Mouse (Mus musculus) G1E (cell line): ENCODE results near the gene Prrt2.

Experiments used
- CTCF ChIP-seq: IDR thresholded peaks from 2 replicates; pipeline ENCODE4 v1.5.1; 2012; ENCODE audit warnings: low read depth, low read length, inconsistent platforms, mixed read lengths
- GATA1 ChIP-seq: IDR thresholded peaks from 2 replicates; pipeline ENCODE4 v1.6.1; 2012; ENCODE audit warnings: borderline replicate concordance, low read length, inconsistent platforms, mixed read lengths
- GATA2 ChIP-seq: IDR thresholded peaks from 2 replicates; pipeline ENCODE4 v1.6.1; 2012; ENCODE audit warnings: low read depth, low read length, inconsistent platforms, borderline replicate concordance
- TAL1 ChIP-seq: conservative IDR thresholded peaks from 2 replicates; pipeline ENCODE4 v1.6.1; 2012; ENCODE audit warnings: low read depth, low read length, inconsistent platforms, mixed read lengths

GRCm38 (mm10) chr7:127030172-127030571 lies 9.2 kb upstream of the Prrt2 start:
- no peak for TF ChIP-seq CTCF
- TF ChIP-seq GATA1, result no peak
- no peak for TF ChIP-seq TAL1
- no peak for TF ChIP-seq GATA2
